Mouse (Mus musculus) cerebellum, adult 9-11 months (tissue): Measurements from ENCODE around the gene Tbk1.

ENCODE experiments used
- DNase-seq: peaks from one replicate; pipeline ENCODE4 v3.0.0; 2022

Tbk1 gene

DNA sequence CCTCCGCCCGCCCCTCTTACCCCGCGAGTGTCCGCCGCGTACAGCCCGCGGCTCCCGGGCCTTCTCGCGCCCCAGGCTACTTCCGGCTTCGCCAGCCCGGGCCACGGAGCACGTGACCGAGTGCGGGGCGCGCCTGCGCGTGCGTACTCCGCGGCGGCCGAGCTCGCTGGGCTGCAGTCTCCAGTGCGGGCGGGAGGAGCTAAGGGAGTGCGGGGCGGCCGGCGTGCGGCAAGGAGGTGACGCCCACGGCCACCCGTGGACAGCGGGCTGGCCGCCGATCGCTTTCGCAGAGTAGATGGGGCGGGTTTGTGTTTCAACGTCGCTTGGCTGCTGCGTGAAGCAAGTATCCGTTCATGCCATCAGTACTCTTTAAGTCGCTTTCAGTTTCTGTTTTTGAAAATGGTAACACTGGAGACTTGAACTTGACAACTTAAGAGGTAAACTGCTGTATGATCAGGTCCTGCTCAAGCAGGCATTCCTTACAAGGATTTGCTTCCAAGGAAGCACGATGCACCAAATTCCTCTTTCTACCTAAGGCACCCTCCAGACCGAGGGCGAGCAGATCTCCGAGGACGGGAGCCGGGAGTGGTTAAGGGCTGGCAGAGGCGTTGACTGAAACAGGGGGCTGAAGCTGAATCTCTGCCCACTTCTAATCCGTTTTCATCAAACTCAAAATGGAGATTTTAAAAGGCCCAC lies at the start of gene Tbk1:
Gene Tbk1 (minus strand): TSS at position 113 of the 696 bp plus-strand sequence.
- peak; percentile 95 for DNase-seq

DNA sequence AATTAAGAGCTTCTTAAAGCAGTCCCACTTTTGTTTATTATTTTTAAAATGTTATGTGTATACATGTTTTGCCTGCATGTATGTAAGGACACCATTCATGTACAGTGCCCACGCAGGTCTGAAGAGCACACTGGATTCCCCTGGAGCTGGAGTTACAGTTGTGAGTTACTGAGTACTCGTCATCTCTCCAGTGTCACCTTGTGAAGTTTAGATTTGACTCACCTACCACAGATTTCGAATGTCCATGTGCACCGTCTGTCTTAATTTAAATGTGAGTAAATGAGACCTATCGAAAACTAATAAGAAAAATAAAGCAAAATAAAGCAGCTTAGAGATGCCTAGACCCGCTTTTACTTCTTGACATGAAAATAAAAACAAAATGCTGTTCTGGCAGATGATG lies 49.7 kb upstream of the Tbk1 start:
- no peak for DNase-seq

DNA sequence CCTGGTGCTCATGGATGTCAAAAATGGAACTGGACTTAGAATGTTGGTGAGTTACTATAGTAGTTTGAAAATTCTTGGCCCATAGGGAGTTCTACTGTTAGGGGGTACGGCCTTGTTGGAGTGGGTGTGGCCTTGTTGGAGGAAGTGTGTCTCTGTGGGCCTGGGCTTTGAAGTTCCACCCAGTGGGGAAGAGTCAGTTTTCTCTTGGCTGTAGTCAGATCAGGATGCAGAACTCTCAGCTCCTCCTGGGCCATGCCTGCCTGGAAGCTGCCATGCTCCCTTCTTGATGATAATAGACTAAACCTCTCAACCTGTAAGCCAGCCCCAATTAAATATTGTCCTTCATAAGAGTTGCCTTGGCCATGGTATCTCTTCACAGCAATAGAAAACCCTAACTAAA lies 47.6 kb upstream of the Tbk1 start:
- DNase-seq = no peak

DNA sequence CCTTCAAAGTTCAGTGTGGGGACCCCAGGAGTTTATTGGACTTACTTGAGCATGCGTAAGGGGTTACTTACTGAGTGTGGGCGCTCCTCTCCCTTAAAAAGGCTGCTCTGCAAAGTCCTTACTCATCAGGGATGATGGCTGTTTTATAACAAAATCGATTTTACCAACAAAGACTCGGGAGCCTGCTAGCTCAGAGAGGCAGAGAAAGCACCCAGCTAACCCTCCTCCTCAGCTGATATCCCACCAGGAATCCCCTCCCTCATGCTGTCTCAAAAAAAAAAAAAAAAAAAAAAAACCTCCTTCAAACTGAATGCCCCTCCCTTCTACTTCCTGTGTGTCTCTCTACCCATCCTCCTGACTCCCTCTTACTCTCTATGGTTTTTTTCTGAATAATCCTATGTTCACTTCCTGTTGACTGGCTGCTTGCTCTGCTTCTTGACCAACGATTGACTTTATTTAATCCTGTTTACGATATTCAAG lies 42.0 kb upstream of the Tbk1 start:
- no peak for DNase-seq

DNA sequence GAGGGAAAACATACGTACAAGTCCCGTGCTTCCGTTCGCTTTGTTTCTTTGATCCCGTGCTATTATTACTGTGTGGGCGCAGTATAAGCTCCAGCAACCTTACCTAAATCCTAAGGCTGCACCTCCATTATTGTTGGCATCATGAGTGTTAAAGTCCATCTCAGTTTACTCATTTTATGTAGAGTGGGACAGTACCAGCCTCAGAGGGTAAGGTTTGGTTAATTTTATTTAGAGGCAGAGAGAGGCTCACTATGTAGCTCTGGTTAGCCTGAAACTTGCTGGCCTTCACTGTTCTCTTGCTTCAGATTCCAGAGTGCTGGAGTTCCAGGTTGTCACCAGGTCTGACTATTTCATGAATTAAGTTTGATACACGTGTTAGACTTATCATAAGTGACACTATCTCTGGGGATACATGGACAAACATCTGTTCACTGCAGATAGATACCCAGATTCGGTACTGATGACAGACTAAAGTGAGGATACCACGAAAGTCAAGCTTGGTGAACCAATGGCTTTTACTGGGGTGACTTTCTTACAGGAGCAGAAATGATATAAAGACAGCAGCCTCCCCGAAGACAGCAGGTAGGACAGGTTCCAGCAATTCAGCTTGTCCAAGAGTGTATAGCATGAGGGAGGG lies 40.7 kb upstream of the Tbk1 start:
- peak; percentile 12 for DNase-seq

DNA sequence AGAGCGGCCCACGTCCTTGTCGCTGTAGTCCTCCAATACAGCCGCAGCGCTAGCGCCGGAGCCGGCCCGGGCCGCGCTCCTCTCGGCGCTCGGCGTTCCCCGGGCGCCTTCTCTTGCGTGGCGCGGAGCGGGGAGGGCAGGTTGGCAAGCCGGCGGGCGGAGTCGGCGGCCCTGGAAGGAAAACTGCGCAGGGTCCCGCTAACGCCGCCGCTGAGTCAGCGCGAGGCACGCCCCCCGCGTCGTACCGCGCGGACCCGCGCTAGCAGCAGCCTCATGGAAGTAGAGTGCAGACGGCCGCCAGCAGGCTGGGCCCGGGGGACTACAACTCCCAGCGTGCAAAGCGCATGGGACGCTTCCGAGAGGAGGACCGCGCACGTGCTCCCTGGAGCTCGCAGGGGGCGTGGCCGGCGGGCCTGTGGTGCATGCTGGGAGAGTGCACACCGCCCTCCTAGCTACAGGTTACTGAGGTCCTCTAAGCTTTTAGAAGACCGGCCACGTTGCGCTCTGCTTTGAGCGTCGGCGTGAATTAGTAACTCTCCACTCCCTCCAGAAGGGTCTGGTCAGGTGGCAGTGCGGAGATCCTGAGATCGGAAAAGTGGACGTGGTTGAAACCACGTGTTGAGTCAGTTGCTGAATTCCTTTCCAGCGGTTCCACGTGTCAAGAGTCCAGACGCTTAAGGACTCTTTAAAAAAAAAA lies 39.7 kb upstream of the Tbk1 start, which contains the start of gene Xpot:
Gene Xpot (minus strand): TSS at position 147 of the 697 bp plus-strand sequence.
- peak; percentile 98 for DNase-seq

DNA sequence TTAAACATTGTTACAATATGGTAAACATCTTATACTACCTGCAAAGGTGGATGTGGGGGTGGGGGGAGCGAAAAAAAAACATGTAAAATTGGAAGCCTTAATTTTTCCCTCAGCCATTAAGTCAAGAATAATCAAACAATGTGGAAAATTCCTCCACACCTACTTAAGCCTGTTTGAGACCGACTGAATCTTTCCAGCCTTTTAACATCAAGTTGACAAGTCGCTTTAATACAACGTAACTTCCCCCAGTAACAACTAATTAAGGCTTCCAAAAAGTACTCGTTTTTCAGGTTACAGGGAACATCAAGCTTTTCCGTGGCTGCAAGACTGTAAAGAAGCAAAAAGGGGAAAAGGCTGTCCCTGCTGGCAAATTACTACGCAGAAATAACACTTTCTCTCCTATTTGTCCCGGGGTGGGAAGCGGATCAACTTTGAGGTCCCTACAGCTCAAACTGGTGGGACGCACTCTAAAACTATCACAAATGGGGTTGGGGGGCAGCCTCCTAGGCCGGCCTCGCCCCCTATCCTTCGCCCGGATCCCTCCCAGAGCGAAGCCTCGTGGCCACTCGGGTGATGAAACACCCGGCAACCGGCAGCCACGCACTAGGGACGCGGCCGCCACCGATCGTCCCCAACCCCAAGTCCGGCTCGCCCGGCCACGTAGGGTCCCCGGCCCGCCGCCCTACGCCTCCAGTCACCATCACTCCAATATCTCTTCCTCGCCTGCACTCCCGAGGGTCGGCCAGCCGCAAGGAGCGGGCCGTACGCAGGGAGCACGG lies 39.0 kb upstream of the Tbk1 start:
- DNase-seq = no peak

DNA sequence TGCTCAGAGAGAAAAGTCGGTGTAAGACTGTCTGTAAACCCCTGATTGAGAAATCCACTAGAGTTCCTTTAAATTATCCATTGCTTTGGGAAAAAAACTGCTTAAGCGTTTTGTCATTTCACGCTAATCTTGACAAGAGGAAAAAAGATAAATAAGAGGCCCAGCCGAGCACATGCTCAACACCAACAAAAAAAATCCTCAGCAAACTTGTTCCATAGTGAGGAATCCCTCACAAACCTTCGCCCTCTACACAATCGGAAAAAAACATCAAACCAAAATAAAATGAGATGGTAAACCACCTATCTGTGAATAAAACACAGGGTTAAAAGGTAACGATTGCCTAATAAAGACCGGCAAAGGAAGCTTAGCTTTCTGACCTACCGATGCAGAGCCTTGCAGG lies 38.4 kb upstream of the Tbk1 start:
- no peak for DNase-seq

DNA sequence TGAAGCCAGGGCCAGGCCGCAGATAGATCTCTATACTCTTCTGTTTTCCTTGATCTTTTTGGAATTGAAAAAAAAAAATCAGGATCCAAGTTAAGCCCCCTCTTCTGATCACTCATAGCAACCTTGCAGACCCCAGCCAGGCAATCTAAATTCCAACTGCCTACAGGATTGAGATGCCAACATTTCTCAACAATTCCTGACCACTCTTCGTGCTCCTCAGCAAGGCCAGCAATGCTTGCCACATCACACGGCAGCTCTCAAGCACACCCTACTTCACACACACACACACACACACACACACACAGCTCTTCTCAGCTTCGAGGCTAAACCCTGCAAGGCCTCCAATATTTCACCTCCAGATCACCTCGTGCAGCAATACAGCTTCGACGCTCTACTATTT lies 37.1 kb upstream of the Tbk1 start:
- no peak for DNase-seq

DNA sequence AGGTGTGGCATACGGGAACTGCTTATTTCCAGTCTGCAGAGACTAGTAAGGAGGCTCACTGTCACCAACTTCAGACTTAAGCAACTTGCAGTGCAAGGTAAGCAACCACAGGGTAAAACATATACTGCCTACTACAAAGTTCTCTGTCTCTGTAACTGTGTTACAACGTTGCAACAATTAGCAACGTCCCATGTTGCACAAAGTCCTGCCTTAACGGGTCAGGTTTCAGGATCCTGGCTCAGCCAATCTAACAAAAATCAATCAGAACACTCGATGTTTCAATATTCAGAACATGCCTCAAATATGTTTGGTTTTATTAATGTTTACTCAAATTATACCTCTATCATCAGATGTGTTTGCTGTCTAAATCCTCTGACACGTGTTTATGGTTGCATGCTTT lies 35.8 kb upstream of the Tbk1 start:
- DNase-seq = no peak

DNA sequence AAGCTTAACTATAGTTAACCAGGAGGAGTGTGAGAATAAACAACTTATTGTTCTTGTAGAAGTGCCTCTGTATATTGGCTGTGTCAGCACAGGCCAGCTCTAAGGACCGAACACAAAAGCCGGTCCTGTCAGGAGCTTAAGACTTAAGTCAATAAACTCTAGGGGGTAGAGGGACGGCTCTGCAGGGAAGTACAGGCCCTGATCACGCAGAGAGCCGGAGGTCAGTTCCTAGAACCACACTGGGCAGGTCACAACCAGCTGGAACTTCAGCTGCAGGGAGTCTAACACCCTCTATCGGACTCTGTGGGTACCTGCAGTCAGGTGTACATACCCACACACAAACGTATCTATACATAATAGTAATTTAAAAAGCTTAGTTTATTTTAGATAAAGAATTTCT lies 29.3 kb upstream of the Tbk1 start:
- DNase-seq = no peak

DNA sequence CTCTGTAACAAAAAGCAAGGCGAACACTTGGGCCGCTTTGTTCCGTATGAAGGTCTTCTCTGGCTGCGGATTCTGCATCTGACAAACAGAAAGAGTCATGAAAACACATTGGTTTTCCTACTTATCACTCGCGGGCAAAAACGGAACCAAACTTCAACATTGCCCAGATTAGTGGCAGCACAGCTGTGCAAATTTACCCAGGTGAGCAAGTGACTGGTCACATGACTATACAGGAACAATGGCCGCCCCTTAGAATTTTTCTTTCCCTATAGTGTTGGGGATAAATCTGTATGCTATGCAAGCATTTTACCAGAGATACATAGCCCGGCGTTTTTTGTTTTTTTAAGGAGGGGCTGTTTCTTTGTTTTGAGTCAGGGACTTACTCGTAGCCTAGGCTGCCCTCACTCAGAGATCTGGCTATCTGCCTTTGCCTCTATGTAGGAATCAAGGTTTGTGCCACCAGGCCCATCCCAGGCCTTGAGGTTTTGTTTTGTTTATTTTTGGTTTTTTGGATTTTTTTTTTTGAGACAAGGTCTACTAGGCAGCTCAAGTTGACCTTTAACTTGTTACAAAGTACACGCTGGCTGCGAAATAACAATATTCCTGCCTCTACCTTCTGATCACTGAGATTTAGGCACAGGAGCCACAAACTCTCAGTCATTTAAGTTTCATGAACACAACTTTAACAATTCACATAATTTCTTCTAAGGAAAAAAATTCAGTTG lies 28.7 kb upstream of the Tbk1 start:
- DNase-seq = no peak

DNA sequence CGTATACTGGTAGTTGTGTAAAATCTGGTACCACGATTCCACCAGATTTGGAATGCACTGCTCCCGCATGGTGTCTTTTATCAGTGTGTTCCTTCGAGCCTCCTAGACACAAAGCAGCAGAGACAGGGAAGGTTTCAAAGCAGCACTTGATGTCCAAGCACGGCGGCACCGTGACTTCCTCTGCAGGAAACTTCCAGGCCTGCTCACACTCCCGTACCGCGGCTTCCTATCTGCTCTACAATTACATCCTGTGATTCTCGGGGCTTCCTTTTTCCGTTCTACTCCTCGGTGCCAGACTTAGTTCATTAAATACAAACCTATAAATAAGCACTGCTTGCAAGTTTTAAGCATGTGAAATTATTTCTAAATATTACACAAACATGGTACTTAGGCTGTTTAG lies 27.0 kb upstream of the Tbk1 start:
- no peak for DNase-seq

DNA sequence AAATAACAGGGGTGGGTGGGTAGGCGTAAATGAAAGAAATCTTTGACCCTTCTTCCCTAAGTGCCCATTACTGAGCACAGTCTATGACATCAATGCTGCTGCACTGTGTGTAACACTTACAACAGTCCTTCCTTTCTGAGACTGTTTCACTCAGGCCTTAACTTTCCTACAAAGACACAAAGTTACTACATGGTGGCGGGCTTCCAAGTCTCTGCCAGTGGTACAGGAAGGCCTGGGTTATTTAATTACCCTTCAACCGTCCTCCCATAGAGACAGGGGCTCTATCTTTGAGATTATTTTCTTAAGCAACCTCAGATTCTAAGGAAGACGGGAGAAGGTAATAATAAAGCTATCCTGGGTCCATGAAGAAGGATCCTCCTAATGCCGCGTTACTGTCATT lies 25.9 kb upstream of the Tbk1 start:
- no peak for DNase-seq

DNA sequence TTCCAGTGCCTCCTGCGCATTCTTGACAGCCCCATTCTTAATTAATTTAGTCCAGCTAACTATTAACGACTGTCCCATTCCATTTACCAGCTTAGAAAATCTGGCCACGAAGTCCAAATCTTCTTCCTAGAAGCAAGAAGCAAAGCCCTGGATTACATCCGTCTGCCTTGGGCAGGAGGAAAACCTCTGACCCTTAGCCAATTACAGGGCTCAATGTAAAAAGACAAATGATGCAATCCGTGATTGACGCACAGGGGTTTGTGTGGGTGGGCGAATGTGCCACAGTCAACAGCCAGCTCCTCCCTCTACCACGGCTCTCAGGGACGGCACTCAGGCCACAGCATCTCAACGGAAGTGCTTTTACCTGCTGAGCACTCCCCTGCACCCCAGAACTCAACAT lies 25.0 kb upstream of the Tbk1 start:
- DNase-seq = no peak

DNA sequence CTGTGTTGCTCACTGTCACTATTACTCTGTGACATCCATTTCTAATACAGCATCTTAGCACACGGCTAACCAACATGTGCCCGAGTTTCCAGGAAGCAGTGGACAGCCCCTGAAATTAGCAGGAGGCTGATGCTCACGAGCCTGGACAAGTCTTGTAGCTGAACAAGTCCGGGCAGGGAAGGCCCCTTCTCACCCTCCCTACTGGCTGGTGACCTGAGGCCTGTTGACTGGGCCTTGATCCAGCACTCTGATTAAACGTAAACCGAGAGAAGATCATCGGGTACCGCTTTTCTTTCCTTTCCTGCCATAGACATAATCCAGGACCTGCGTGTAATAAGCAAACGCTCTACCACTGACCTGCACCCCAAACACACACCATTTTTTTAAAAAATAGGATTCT lies 21.6 kb upstream of the Tbk1 start:
- no peak for DNase-seq

DNA sequence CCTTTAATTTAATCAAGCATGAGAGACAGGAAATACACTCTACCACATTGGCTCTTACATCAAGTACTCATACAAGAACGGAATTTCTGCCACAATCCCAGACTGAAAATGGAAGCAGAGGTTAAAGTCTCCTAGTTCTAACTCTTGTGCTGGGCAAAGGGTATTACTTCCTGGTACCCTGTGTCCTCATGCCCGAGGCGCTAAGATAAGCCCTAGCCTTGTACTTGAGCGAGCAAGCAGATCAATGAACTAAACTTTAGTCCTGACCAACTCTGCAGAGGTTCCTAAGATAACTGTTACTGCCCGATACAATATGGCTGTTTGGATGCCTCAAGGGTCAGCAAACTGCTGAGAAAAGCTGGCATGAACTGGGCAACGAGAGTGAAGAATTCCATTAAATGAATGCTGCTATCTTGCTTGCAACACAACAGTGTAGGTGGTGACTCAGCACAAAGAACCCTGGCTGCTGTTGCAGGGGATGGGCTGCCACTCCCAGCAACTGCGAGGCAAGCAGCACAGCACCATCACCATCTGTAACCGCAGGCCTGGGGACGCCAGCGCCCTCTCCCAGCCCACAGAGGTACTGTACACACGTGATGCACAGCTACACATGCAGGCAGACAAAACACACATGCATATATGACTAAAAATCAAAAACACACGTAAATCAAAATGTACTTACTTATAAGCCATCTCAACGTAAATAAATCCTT lies 18.2 kb upstream of the Tbk1 start:
- DNase-seq = no peak

DNA sequence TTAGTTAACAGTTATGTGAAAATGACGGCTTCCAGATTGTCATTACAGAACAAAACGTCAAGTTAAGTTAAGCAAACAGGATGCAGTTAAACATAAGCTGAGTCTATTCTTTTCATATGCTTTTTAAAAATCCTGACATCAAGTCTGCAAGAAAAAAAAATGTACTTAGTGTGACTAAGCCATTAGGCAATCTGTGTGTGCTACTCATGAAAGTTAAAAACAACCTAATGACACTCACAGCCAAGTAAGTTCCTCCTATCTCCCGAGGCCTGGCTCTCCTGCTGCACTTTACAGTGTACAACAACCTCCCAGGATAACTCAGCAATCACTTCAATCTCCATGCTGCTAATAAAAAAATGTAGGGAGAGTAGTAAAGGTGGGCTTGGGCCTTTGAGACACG lies 17.0 kb upstream of the Tbk1 start:
- no peak for DNase-seq

DNA sequence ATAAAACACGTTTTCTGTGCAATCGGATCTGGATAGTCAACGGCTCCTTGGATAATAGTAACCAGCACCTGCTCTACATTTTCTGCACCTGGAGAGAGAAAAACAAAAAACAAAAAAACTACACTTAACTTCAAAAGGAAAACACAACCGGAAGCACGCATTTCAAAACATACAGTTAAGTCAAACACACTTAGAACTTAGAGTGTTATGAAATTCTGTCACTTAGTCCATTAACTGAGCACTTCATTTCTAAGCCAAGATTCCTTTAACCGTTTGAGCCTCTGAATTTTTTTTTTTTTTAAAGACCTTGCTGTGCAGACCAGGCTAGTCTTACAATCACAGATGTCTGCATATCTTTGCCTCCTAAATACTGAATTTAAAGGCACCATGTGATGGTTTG lies 14.7 kb upstream of the Tbk1 start:
- DNase-seq = no peak

DNA sequence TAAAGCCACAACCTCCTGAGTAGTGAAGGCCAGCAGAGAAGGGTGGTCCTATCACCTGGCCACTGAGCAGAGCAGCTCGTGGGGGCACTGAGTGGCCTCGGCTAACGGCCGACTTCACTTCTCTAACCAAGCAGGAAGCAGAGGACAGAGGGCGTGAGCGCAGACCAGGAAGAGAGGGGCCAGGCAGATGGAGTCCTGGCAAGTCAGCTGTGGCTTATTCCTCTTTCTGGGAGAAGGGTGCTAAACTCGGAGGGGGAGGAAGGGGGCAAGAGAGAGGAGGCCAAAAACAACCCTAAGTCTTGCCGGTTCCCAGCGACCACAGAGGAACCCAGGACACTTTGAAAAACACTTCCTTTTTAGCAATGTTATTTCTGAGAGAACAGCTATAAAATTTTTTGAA lies 10.0 kb upstream of the Tbk1 start:
- no peak for DNase-seq

DNA sequence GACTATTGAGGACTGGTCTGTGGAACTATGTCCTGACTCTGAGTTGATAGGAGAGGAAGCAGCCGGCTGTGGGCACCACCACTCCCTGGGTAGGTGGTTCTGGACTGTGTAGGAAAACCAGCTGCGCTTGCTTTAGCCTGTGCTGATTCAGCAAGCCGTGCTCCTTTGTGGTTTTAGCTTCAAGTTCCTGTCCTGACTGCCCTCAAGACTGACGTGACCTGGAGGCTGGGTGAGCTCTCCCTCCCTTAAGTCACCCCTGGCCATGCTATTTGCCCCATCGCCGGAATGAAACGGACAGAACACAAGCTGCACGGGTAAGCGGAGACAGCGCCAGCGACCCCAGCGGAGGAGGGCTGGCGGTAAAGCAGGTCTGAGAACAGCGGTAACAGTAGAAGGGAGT lies 4.5 kb upstream of the Tbk1 start:
- DNase-seq = no peak

DNA sequence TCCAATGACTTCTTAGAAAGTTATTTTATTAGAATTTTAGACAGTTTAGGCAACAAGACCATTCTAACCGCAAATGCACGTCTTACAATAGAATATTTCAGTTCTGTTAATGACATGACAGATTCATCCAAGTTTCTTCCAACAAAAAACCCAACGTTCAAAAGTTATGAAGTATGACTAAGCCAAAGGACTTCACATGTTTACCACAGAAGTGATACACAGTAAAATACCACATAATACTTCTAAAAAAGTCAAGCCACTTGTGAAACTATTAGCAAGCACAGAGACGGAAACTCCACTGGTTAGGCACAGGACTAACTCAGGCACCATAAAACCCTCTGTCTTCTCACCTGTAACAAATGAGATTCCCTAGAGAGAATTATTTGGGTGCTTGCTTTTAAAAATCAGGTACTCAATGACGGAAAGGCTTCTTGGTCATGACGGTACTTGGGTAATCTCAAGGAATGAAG lies 819 bp upstream of the Tbk1 start:
- DNase-seq = no peak
